Mouse (Mus musculus) fat pad, adult 2 months (tissue): ENCODE measurements at regions not wholly inside any gene's neighbourhood (a gene's known extent, or its start where the extent isn't known, plus 50 kb on each side); places are given as distances from the start of the nearest gene placed in this dataset.

Source experiments
- DNase-seq: peaks from one replicate; pipeline ENCODE4 v3.0.0-alpha.2; 2011; ENCODE audit warnings: low read depth, low spot score; ENCODE audit errors: extremely low read depth

DNA sequence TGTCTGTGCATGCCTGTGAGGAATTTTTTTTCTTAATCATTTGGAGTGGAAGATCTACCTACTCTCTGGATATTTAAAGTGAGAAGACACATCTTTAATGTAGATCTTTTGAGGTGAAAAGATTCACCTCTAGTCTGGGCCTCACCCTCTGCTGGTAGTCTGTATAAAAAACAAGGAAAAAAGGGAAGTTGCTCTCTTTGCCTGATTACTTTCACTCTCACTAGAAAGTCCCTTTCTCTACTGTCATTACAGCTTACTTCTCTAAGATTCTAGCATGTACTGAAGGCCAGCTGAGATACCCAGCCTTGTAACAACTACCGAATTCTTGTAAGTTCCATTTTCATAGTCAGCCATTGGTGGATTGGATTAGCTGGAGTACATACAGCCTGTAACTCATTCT lies 3791.9 kb downstream of the 9330182O14Rik start:
- no peak for DNase-seq

DNA sequence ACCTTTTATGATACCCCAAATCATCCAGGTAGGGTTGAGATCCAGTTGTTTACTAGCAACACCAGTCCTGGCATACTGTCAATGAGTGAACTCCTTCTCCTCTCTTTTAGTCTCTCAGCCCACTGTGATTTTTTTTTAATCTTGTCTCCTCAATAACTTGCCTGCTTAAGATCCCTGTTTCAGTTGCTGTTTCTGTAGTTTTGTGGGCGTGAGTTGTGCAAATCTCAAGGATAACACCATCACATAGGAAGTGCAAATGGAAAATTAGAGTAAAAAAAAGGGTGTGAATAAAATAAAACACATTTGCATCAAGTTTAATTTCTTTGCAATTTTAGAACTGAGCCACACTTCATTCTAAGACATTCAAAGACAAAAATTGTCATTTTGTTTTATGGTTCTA lies 3799.4 kb downstream of the 9330182O14Rik start:
- DNase-seq, result no peak

DNA sequence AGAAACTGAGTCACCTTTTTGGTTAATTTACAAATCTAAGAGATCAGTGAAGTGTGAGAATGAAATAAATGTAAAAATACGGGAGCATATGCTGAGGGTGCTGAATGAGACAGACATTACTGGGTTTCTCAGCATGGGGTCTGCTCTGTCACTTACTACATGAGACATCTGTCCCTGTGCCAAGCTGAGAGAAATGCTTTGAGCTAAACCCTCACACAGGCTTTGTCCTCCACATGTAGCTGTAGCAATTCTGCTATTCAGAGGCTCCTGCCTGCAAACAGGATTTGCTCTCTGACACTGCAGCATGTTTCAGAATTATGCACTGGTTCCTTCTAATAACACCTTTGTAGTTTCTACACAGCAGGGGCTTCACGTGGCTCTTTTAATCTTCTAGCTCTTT lies 3806.3 kb downstream of the 9330182O14Rik start:
- no peak for DNase-seq

DNA sequence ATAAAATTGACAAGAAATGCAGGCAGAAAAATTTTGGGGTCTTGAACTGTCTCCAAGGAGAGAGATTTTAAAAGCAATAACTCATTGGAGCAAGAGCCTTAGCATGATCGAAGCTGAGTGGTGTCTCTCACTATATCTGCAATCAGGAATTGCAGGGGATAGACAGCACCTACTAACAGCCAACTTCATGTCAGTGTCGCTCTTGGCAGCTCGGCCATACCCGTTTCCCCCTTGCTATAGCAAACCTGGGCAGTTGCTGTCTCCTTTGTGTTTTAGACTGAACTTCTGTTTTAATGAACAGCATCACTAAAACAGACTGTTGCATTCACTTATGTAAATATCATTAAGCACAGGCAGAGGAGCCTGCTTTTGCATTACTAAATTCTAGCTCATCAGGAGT lies 3806.7 kb downstream of the 9330182O14Rik start:
- DNase-seq, result no peak

DNA sequence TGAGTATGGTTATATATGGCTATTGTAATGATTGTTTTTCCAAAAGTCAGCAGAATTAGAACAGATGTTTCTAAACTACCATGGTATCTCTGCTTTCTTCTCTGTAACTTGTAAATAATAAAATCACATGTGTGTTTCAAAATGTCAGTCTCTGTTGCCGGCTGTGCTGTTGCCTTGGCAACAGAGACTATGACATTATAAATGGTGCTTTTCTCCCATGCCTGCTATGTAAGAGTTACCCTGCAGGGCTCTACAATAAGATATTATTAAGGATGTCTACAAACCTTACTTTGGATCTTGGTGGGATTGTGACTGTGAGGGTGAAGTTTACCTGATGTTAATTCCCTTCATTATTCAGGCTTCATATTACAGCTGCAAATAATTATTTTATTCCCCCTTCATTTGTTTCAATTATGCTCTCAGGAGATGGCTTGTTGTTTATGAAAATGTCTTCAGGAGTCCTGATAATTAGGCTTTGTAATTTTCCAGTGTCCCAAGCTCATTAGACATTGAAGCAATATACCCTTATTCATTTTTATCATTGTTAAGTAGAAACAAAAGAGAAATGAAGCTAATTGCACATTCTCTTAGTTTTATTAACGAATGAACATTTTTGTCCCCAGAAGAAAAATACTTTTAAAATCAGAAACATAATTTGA lies 3808.0 kb downstream of the 9330182O14Rik start:
- no peak for DNase-seq

DNA sequence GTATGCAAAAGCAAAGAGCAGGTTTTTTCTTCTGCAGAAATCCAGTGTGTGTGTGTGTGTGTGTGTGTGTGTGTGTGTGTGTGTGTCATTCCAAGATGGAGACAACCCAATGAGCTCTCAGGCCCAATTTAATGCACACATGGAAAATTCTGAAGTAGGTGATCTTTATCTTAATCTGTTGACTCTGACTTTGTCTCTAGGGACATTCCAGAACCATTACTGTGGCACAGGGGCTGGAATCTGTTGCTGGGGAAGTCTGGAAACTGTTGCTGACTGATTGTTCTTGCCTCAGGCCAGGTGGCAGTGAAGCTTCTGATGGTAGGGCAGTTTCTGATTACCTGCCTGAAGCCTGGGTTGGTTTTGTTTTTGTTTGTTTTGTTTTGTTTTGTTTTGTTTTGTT lies 3850.8 kb downstream of the 9330182O14Rik start:
- DNase-seq, result no peak

DNA sequence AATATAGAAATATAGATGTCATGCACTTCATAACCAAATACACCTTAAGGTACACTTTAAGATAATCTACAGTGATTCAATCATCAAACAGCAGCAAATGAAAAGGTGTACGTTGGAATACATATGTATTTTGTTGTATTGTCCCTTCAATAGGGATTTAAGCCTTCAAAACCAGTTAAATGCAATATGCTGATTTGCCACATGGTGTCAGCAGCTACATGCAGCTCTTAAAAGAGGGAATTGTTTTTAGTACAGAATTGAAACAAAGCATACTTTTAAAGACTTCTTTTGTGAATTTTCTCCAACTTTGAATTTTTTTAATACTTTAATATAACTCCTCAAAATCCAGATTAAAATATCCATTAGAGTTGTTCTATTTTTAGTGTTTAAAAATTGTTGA lies 3857.1 kb downstream of the 9330182O14Rik start:
- DNase-seq, result no peak

DNA sequence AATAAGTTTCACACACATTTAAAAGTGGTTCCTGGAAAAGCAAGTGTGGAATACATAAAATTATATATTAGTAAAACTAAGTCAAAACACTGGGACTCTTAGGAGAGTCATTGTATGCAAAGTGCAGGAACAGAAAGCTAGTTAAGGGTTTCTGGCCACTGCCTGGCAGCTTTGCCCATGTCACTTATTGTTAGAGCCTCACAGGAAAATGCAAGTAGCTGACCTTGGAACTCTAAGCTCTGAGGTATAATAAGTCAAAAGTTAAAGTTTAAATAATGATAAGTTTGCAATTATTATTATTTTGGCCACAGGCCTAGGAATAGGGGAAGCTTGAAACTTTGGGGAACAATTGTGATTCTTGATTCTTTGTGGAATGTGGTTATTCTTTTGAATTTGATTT lies 3858.8 kb downstream of the 9330182O14Rik start:
- no peak for DNase-seq

DNA sequence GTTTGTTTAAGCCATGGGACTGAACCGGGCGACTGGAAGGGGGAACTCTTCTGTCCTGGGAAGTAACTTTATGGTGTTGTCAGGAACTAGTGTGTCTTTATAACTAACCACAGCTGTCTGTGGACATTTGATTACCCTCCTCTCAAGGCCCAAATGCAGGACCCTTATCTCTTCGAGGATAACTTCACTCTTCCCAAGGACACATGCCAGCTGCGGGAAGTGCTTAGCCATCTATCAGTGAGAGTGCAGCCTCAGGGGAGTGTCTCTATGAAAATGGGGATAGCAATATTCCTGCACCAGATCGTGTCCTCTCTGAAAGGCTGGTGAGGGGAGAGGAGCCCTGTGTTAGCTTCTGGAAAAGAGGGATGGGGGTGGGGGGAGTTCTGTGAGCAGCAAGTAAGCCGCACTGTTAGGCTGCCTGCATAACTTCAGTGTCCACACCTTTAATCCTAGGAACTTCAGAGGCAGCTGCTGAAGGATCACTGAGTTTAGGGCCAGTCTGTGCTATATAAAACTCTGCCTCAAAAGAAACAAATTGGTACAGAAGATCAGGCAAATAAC lies 3892.4 kb downstream of the 9330182O14Rik start:
- no peak for DNase-seq

DNA sequence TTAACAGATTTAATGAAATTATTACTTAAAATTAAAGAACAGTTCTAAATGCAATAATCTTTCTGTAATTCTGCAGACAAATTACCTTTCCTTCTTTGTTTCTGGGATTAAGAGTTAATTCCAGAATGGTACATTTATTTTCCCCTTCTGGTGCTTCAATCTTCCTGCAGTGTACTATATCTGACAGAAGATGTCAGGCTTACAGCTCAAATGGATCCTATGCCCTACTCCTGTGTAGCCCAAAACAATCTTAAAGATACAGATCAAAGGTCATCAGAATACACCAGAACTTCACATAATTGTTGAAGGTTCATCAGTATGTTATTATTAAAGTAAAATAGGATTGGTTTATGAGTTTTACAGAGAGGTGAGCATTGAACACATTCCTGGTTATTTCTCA lies 3901.7 kb downstream of the 9330182O14Rik start:
- no peak for DNase-seq

DNA sequence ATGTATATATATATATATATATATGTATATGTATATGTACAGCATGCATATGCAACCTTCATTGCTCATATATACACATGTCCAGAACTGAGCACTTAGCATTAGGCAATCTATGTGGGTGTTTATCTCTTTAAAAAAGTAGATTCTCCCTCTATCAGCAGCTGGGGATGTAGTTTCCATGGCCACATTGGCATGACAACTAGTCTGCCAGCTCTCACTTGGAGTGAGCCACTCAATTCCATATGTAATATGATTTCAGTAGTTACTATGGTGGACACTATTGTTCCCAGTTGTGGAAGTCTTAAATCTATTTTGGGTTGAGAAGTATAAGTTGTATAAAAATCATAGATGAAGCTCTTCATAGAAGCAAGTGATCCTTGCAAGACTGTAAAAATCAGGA lies 3903.7 kb downstream of the 9330182O14Rik start:
- DNase-seq, result no peak

DNA sequence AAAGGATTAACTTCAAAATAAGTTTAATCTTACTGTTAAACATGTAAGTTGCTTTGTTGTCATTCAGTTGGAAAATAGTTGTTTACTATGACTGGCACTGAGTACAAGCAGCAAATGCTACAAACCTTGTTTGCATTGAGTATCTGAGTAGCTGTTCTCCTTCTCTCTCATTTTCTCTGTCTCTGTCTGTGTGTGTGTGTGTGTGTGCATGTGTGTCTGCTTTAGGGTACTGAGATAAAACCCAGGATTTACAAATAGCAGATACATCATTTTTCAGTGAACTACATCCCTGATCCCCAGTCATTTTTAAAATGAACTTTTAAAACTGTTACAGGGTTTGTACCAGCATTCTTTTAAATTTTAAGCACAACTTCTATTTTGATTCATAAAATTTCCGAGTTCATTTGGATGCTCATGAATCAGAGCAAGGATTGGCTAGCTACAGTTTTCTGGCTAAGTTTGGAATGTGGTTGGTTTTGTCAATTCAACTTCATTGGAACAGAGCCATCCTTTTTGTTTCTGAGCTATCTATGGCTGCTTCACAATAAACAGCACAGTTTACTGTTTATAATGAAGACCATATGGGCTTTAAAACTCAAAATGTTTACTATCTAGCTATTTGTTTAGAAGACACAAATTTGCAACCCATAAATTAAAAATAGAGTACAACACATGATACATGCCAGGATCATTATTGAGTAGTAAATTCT lies 3916.6 kb downstream of the 9330182O14Rik start:
- no peak for DNase-seq

DNA sequence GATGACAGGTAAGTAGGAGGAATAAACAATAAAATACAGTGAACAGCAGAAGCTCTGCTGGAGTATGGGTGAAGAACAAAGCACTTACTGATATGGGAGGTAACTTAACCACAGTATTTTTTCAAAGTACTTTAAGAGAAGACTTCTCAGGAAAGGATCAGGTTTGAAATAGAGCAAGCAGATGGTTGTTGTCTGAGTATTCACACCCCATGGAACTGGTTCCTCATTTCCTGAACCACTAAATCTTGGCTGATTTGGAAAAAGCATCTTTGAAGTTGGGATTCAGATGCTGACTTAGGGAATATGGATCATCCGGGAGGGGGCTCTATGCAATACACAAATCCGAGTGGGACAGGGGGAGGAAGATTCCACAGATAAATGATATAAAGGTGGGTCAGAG lies 3930.7 kb downstream of the 9330182O14Rik start:
- DNase-seq, result no peak

DNA sequence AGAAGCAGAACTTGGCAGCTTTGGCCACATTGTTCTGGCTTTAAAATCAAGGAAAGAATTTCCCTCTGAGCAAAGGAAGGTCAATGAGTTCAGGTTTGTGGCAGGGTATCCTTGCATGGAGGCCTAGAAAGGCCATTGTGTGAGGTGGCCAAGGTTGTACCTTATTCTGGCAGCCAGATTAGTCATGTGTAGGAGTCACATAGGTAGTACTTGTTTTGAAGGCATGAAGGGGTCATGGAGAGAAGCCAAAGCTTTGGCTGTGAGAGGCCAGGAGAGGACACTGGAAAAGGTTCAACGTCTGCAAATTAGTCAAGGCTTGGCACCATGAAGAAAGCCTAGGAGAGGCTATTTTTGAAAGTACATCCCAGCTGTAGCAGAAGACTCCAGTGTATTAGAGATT lies 3949.5 kb downstream of the 9330182O14Rik start:
- peak; percentile 14 for DNase-seq

DNA sequence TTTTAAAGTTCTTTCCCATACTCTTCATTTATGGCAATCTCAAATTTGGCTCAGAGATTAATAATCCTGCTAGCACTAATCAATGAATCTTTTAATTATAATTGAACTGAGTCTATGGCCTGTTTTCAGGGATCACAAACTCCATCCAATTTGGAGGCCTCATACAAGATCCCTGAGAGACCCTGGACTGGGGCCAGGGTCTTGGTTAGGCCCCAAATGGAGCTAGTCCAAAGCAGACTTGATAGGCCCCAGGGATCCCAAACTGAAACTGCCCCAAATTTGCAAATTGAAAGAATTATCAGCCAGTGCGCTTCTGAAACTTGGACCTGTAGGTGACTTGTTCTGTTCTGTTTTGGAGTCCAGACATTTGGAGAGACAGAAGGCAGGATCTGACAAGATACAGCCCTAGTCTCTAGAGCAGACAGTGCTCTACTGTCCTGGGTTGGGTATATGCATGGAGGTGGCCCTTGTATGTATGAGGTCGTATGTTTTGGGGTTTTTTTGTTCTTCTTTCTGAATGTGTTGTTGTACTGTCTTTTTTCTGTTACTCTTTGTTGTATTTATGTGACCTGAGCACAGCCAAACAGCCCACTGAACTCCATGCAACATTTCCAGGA lies 3978.3 kb downstream of the 9330182O14Rik start:
- DNase-seq, result no peak

DNA sequence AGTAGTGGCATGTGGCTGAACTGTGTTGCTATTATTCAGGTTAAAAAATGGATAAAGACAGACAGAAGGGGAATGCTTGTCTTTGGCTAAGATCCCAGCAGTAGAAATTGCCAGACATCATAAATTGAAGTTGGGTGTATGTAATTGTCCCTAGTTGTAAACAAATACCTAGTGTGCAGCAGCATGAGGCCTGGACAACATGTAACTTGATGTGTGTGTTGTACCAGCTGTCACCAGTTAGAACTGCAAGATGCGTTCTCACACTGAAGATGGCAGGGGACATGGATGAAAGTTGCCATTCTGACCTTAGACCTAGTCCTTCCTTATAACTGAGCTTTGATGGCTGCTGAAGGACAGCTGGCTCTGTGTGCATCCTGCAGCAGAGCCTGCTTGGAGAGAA lies 4000.0 kb downstream of the 9330182O14Rik start:
- no peak for DNase-seq
